In genomic region chr13:42725709-42726231, GRCm38 (mm10) we compare ENCODE assay signal across 10 mouse cellular contexts. TPM values are rescaled to one million over a fixed set of nuclear protein-coding genes. Genes with fewer than 3 reads are reported as not detected.
DNase-seq lines count a peak whose midpoint lies in the region; ATAC-seq and TF ChIP-seq lines count a peak whose summit lies in the region.
"Had no signal": no experiment of that assay in that cellular context is flagged by ENCODE, and none has a peak within 500 bp of the region (broad histone marks: within the 10 kb centered on the region; RNA-seq: fewer than 3 reads in every experiment).

No protein-coding gene starts in this region.

- intact Hi-C loops in gastrocnemius, adult 2 months (cut with DNase I): no loop called here

- ATAC-seq in midbrain, postnatal 0 days (ENCODE audit: low FRiP score): no peak
- no peak for ATAC-seq in midbrain, embryonic 13.5 days
- no peak for ATAC-seq in megakaryocyte progenitor cell, adult 5-6 weeks (replicated peaks; ENCODE audit: poor library complexity)

- H3K27me3 ChIP-seq in midbrain, postnatal 0 days (ENCODE audit: insufficient read depth, low read length): no peaks in the 10 kb centered on the region
- H3K27me3 ChIP-seq in midbrain, embryonic 13.5 days: no peaks in the 10 kb centered on the region
- H3K27me3 ChIP-seq: limb, embryonic 12.5 days; midbrain, embryonic 12.5 days had no signal

- no peak overlapping the region for H3K4me3 ChIP-seq in gastrocnemius, adult 2 months
- no peak overlapping the region for H3K4me3 ChIP-seq in midbrain, postnatal 0 days (ENCODE audit: low read depth, low read length)
- no peak overlapping the region for H3K4me3 ChIP-seq in midbrain, embryonic 13.5 days (replicated peaks)
- H3K4me3 ChIP-seq: limb, embryonic 12.5 days; midbrain, embryonic 12.5 days had no signal

- no peak for TF ChIP-seq CTCF in gastrocnemius, adult 2 months (IDR thresholded peaks at IDR 0.05)
- no peak for TF ChIP-seq CTCF in midbrain, postnatal 0 days (IDR thresholded peaks at IDR 0.05)

- no peaks in the 10 kb centered on the region for H3K9me3 ChIP-seq in midbrain, postnatal 0 days (ENCODE audit: low read length)
- peaks cover under 1% of the 10 kb centered on the region; the same call in 1 of the 2 replicates for H3K9me3 ChIP-seq in midbrain, embryonic 13.5 days
- H3K9me3 ChIP-seq: limb, embryonic 12.5 days; midbrain, embryonic 12.5 days had no signal

- H3K27ac ChIP-seq in gastrocnemius, adult 2 months: no peak overlapping the region
- H3K27ac ChIP-seq in midbrain, postnatal 0 days (ENCODE audit: low read depth, low read length): no peak overlapping the region
- no peak overlapping the region for H3K27ac ChIP-seq in midbrain, embryonic 13.5 days
- H3K27ac ChIP-seq: limb, embryonic 12.5 days; midbrain, embryonic 12.5 days had no signal

- H3K4me2 ChIP-seq in midbrain, postnatal 0 days (ENCODE audit: low read depth, low read length, poor library complexity, severe bottlenecking): no peak overlapping the region
- no peak overlapping the region for H3K4me2 ChIP-seq in midbrain, embryonic 13.5 days (replicated peaks)
- H3K4me2 ChIP-seq: limb, embryonic 12.5 days; midbrain, embryonic 12.5 days had no signal

- no peak overlapping the region for H3K9ac ChIP-seq in midbrain, postnatal 0 days (replicated peaks; ENCODE audit: low read length, poor library complexity, severe bottlenecking)
- no peak overlapping the region for H3K9ac ChIP-seq in midbrain, embryonic 13.5 days (replicated peaks)
- H3K9ac ChIP-seq: limb, embryonic 12.5 days; midbrain, embryonic 12.5 days had no signal

- 58% methylated on average over 7 of the region's 7 CpGs for WGBS in midbrain, postnatal 0 days
- WGBS in midbrain, embryonic 13.5 days: 70% methylated on average over 7 of the region's 7 CpGs

- no peaks in the 10 kb centered on the region for H3K4me1 ChIP-seq in midbrain, postnatal 0 days (ENCODE audit: insufficient read depth, low read length)
- H3K4me1 ChIP-seq in midbrain, embryonic 13.5 days (replicated peaks): peaks cover 6% of the 10 kb centered on the region; the same call in 1 of the 2 replicates
- H3K4me1 ChIP-seq: limb, embryonic 12.5 days; midbrain, embryonic 12.5 days had no signal

- no peaks in the 10 kb centered on the region for H3K36me3 ChIP-seq in midbrain, postnatal 0 days (ENCODE audit: insufficient read depth, low read length)
- peaks cover 12% of the 10 kb centered on the region; the same call in 1 of the 2 replicates for H3K36me3 ChIP-seq in midbrain, embryonic 13.5 days
- H3K36me3 ChIP-seq: limb, embryonic 12.5 days; midbrain, embryonic 12.5 days had no signal

- DNase-seq in gastrocnemius, adult 2 months: peak; percentile 20
- no peak for DNase-seq in gastrocnemius, adult 18-20 months (ENCODE audit: low spot score)
- peak; percentile 31 for DNase-seq in midbrain, postnatal 0 days (ENCODE audit: low spot score)
- peak; percentile 2 for DNase-seq in fibroblast of lung, adult 2 months (ENCODE audit: low read depth)
- peak; percentile 72 for DNase-seq in retina, postnatal 1 day
- no peak for DNase-seq in ovary, postnatal 10 days (ENCODE audit: low spot score)

RNA-seq across cellular contexts. Expression of gene Phactr1, which starts 45.3 kb away (rescaled TPM):
- 1 to 10 TPM; 1.5 to 2.1 TPM for total RNA-seq in gastrocnemius, adult 2 months (2021)
- total RNA-seq in gastrocnemius, adult 18-20 months (2021): 1 to 10 TPM; 1.1 to 1.4 TPM
- total RNA-seq in midbrain, postnatal 0 days (2014; rRNA removed): 53.9 and 55.1 TPM in 2 replicates
- polyA plus RNA-seq in midbrain, postnatal 0 days (2015; fragmentation: Nextera tagmentation; extraction: Ambion mirVana): 73.7 and 75.6 TPM in 2 replicates
- polyA plus RNA-seq in midbrain, embryonic 13.5 days (2015; fragmentation: Nextera tagmentation; extraction: Ambion mirVana): 41.5 and 45.1 TPM in 2 replicates
- 0.02 and 0.20 TPM in 2 replicates for total RNA-seq in megakaryocyte progenitor cell, adult 5-6 weeks (2015)
- total RNA-seq in megakaryocyte progenitor cell, adult 5-6 weeks (2017): 0.37 TPM in 1 of 2 replicates, not detected in the other

Comparison
In these comparisons a context has a peak if more than half of its experiments do, and no peak if none do; other contexts are left out.
1. DNase-seq: peak in gastrocnemius, adult 2 months (single experiment), midbrain, postnatal 0 days (single experiment), fibroblast of lung, adult 2 months (single experiment) and retina, postnatal 1 day (single experiment); none in gastrocnemius, adult 18-20 months (single experiment) and ovary, postnatal 10 days (single experiment).
2. RNA of gene Phactr1, which starts 45.3 kb away (total RNA-seq): 53.9 to 55.1 TPM in midbrain, postnatal 0 days; 1.5 to 2.1 TPM in gastrocnemius, adult 2 months, 1.1 to 1.4 TPM in gastrocnemius, adult 18-20 months and 0.02 to 0.37 TPM in megakaryocyte progenitor cell, adult 5-6 weeks; every median in the first group is over 10 times any median in the second.